Mouse (Mus musculus): ENCODE data around the gene Wdr4. TPM values are rescaled to one million over a fixed set of nuclear protein-coding genes. Genes with fewer than 3 reads are reported as not detected.

Wdr4 gene
- polyA plus RNA-seq, 1 experiment from 2014 or later = 32.7 TPM

DNA sequence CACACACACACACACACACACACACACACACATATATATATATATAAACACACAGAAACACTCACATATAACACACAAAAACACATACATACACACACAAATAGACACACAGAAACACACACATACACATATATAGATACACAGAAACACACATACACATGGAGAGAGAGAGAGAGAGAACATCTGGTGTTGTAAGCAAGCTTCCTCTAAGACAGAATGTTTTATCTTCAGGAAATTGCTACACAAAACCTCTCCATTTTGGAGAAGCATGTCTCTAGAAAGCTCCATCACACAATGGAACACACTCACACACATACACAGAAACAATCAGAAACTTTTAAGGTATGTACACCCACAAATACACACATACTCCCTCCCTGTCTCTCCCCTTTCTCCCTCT, 28.4 kb downstream of the Wdr4 start:
- Histone ChIP-seq H3K4me1 (no peaks in the 10 kb centered on the region), H3K36me3 (peaks cover 10% of the 10 kb centered on the region), H3K4me2 (replicated peaks) (no peak overlapping the region), H3K9me3 (replicated peaks) (no peaks in the 10 kb centered on the region), H3K9ac (no peak overlapping the region), H3K4me3 (replicated peaks) (no peak overlapping the region), H3K27ac (replicated peaks) (no peak overlapping the region), H3K27me3 (no peaks in the 10 kb centered on the region)
- ATAC-seq (ENCODE audit: insufficient number of reproducible peaks, low FRiP score, low TSS enrichment, low read depth) = no peak

DNA sequence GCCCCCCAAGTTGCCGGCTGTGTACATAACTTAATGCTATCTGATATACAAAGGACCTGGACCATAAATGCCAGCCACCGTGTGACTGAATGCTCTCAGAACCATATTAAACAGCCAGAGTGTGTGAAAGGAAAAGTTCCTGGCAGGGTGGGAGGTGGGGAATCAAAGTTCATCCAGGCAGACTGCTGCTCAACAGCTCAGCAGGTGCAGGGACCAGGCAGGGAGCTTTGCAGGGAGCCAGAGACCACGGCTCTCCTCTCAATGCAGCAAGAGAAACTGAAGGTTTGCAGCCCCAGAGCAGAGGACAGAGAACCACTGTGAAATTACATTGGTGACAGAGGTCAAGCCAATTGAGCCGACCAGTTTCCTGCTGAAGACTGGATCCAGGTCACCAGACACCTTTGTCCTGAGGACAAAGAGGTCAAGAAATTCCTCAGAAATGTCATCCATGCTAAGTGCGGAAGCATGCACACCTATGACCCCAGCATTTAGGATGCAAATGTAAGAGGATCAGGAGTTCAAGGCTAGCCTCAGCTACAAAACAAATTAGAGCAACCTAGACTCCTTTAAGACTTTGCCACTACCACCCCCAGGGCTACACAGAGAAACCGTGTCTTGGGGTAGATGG, 32.2 kb downstream of the Wdr4 start:
- no peaks in the 10 kb centered on the region for H3K36me3 ChIP-seq
- no peaks in the 10 kb centered on the region for H3K9me3 ChIP-seq (replicated peaks)
- no peak overlapping the region for H3K9ac ChIP-seq
- no peak overlapping the region for H3K27ac ChIP-seq (replicated peaks)
- H3K27me3 ChIP-seq = no peaks in the 10 kb centered on the region
- ATAC-seq (ENCODE audit: insufficient number of reproducible peaks, low FRiP score, low TSS enrichment, low read depth) = no peak
- H3K4me1 ChIP-seq = no peaks in the 10 kb centered on the region
- WGBS = 26% methylated on average over 6 of the region's 6 CpGs
- H3K4me2 ChIP-seq (replicated peaks) = no peak overlapping the region
- no peak overlapping the region for H3K4me3 ChIP-seq (replicated peaks)

DNA sequence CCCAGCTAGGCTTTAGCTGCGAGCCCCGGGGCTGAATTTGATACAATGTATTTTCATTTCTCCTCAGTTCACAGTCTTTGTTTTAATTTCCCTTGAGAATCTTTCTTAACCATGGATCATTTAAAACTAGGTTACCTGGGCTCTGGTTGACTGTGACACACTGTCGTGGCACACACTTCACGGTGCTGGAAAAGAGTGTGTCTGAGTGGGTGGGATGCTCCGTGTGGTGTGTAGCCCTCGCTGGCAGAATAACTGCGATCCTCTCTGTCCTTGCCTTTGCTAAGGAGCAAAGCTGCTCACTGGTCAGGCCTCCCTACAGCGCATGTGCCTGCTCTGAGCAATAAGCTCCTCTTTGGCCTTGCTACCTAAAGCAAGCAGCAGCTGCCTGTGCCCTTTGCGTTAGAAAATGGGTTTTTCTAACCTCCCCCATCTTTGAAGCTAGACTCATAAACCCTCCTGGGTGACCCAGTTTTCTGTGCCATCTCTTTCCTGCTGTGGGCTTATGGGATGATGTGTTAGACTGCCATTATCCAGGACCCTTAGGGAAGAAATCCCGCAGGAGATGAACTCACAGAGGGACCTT, 33.1 kb downstream of the Wdr4 start:
- H3K36me3 ChIP-seq = no peaks in the 10 kb centered on the region
- H3K4me1 ChIP-seq = no peaks in the 10 kb centered on the region
- no peak overlapping the region for H3K4me3 ChIP-seq (replicated peaks)
- H3K9ac ChIP-seq = no peak overlapping the region
- H3K4me2 ChIP-seq (replicated peaks) = no peak overlapping the region
- H3K27ac ChIP-seq (replicated peaks) = no peak overlapping the region
- 70% methylated on average over 10 of the region's 10 CpGs for WGBS
- H3K9me3 ChIP-seq (replicated peaks) = no peaks in the 10 kb centered on the region
- ATAC-seq (ENCODE audit: insufficient number of reproducible peaks, low FRiP score, low TSS enrichment, low read depth) = no peak
- no peaks in the 10 kb centered on the region for H3K27me3 ChIP-seq

DNA sequence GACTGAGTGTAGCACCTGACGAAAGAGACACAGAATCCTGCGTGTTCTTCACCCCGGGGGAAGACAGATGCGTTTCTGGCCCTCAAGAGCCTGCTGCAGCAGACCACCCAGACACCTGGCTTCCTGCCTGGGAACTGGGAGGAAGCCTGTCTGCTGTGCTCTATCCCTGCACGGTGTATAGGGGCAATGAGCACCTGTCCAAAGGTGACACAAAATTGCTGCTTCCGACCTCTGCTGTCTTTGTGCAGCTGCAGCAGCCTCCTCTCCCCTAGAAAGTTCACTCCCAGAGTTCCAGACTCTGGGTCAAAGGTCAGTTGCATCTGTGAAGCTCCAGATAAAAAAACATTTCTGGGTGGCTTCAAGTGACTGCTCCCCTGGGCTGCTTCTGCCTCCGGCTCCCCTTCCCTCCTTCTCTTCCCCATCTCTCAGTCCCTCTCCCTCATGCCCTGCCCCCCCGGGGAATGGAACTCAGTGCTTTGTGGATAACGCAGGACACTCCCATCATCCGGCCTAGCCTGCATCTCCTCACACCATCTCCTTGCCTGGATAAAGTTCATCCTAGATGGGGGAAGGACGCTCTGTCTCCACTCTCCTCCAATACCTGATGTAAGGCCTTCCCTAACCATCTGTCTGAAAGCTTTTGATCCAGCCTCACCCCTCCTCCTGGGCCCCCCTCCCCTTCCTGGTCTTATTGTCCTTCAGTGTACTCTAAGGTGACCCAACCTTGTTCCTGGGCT, 40.5 kb downstream of the Wdr4 start:
- H3K27me3 ChIP-seq = no peaks in the 10 kb centered on the region
- 0 out of 2 replicates have a peak, but pooled peaks cover 3% of the 10 kb centered on the region for H3K4me1 ChIP-seq
- H3K36me3 ChIP-seq = 0 out of 2 replicates have a peak, but pooled peaks cover 2% of the 10 kb centered on the region
- WGBS = 44% methylated on average over 11 of the region's 11 CpGs
- H3K4me2 ChIP-seq (replicated peaks) = no peak overlapping the region
- H3K4me3 ChIP-seq (replicated peaks) = no peak overlapping the region
- ATAC-seq (ENCODE audit: insufficient number of reproducible peaks, low FRiP score, low TSS enrichment, low read depth) = no peak
- no peak overlapping the region for H3K27ac ChIP-seq (replicated peaks)
- H3K9ac ChIP-seq = no peak overlapping the region
- H3K9me3 ChIP-seq (replicated peaks) = no peaks in the 10 kb centered on the region

DNA sequence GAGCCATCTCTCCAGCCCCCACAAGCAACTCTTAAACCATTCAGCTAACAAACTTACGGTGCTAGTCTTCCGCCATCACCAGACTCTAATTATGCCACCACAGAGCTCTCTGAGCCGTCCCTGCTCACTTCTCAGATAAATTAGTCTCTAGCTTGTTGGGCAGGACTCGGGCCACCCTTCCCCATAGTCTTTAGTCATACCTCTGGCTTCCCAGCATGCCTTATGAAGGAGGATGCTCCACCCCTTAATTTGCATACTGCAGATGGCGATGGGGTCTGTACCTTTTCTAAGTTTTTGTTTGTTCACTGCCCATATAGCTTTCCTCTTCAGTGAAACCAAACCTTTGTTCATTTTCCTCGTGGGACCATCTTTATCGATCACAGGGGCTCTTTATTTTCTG, 41.2 kb downstream of the Wdr4 start:
- 73% methylated on average over 7 of the region's 7 CpGs for WGBS
- no peak overlapping the region for H3K9ac ChIP-seq
- H3K4me1 ChIP-seq = 0 out of 2 replicates have a peak, but pooled peaks cover 3% of the 10 kb centered on the region
- H3K27me3 ChIP-seq = no peaks in the 10 kb centered on the region
- no peak overlapping the region for H3K4me3 ChIP-seq (replicated peaks)
- no peaks in the 10 kb centered on the region for H3K9me3 ChIP-seq (replicated peaks)
- no peak overlapping the region for H3K27ac ChIP-seq (replicated peaks)
- no peak for ATAC-seq (ENCODE audit: insufficient number of reproducible peaks, low FRiP score, low TSS enrichment, low read depth)
- 0 out of 2 replicates have a peak, but pooled peaks cover 2% of the 10 kb centered on the region for H3K36me3 ChIP-seq
- no peak overlapping the region for H3K4me2 ChIP-seq (replicated peaks)

DNA sequence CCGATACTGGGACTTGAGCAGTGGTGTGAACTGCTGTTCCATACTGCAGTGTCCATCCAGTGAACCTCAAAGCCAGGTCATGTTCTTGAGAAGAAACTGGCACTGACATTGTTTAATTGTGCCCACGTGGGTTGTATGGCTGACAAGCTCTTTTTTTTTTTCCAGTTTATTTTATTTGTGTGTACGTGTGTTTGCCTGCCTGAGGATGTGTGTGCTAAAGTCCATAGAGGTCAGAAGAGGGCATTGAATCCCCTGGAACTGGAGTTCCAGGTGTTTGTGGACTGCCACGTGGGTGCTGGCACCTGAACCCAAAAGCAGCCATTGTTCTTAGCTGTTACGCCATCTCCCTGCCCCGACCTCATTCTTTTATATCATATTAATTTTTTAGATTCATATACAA, 45.4 kb downstream of the Wdr4 start:
- no peak overlapping the region for H3K4me3 ChIP-seq (replicated peaks)
- 78% methylated on average over 6 of the region's 6 CpGs for WGBS
- no peak overlapping the region for H3K27ac ChIP-seq (replicated peaks)
- no peaks in the 10 kb centered on the region for H3K27me3 ChIP-seq
- no peak for ATAC-seq (ENCODE audit: insufficient number of reproducible peaks, low FRiP score, low TSS enrichment, low read depth)
- peaks cover 14% of the 10 kb centered on the region; the same call in 1 of the 2 replicates for H3K36me3 ChIP-seq
- no peak overlapping the region for H3K4me2 ChIP-seq (replicated peaks)
- no peak overlapping the region for H3K9ac ChIP-seq
- no peaks in the 10 kb centered on the region for H3K9me3 ChIP-seq (replicated peaks)
- 0 out of 2 replicates have a peak, but pooled peaks cover 3% of the 10 kb centered on the region for H3K4me1 ChIP-seq

DNA sequence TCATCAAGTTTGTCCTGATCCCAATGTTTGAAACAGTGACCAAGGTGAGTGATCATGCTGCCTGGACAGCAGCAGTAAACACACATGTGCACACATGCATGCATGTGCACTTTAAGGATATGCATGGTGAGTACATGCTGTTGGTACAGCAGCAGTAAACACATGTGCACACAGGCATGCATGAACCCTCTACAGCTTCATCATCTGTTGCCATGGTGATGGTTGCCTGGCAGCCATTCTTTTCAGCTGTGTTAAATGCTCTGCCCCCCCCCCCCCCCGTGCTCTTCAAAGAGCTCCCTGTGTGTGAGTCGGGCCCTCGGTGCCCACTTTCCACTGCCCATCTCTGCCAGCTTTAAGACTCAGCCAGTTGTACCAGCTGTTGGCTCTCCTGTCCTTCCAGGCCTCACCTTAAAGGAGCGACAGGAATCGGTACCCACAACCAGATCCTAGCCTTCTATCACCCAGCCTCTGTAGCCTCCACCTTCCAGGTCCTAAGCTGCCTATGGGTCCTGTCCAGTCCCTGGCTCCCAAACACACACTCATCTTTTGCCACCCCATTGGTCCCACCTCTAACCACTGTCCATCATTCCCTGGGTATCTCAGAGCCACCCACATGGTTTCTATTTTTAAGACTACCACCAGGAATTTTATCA, 48.9 kb downstream of the Wdr4 start:
- ATAC-seq (ENCODE audit: insufficient number of reproducible peaks, low FRiP score, low TSS enrichment, low read depth) = no peak
- H3K9ac ChIP-seq = no peak overlapping the region

DNA sequence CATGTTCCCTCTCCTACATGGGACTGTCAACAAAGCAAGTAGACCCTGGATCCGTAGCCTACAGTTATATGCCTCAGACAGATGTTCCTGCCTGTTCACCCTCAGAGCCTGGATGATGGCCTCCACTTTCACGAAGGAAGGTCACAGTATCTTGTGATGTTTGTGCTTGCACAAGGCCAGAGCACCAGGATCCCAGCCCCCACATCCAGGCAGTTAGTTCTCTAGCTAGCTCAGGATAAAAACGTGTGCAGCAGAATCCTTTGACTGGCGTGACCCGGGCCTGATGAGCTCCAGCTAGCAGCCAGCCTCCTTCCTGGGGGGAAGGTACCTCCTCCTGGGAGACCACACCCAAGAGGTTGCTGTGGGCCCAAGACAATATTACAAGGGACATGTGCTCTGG, 51.3 kb downstream of the Wdr4 start:
- Histone ChIP-seq H3K4me2 (replicated peaks) (no peak overlapping the region), H3K9me3 (replicated peaks) (no peaks in the 10 kb centered on the region), H3K4me1 (no peaks in the 10 kb centered on the region), H3K27me3 (no peaks in the 10 kb centered on the region), H3K4me3 (replicated peaks) (no peak overlapping the region), H3K27ac (replicated peaks) (no peak overlapping the region), H3K9ac (no peak overlapping the region), H3K36me3 (peaks cover 38% of the 10 kb centered on the region)
- 61% methylated on average over 5 of the region's 5 CpGs for WGBS
- ATAC-seq (ENCODE audit: insufficient number of reproducible peaks, low FRiP score, low TSS enrichment, low read depth) = no peak

More for the DNA sequence above, 48.9 kb downstream of the Wdr4 start:
- H3K27me3 ChIP-seq = no peaks in the 10 kb centered on the region
- no peak overlapping the region for H3K4me3 ChIP-seq (replicated peaks)
- H3K4me1 ChIP-seq = no peaks in the 10 kb centered on the region
- no peak overlapping the region for H3K4me2 ChIP-seq (replicated peaks)
- H3K9me3 ChIP-seq (replicated peaks) = no peaks in the 10 kb centered on the region
- H3K36me3 ChIP-seq = peaks cover 36% of the 10 kb centered on the region
- no peak overlapping the region for H3K27ac ChIP-seq (replicated peaks)
- 90% methylated on average over 5 of the region's 5 CpGs for WGBS

DNA sequence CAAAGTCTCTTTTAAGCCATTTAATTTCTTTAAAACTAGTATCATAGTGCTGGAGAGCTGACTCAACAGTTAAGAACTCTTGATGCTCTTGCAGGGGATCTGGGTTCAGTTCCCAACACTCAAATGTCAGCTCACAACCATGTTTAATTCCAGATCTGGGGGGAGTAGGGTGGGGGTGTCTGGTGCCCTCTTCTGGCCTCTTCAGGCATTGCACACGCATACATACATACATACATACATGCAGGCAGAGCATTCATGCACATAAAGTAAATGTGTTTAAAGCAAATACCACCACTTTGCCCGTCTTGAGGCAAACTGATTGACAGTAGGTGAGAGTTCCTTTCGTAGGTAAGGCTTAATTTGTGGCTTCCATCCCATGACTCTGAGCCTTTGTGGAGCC, 52.9 kb downstream of the Wdr4 start:
- H3K36me3 ChIP-seq = peaks cover 34% of the 10 kb centered on the region
- H3K9ac ChIP-seq = no peak overlapping the region
- no peaks in the 10 kb centered on the region for H3K27me3 ChIP-seq
- no peak overlapping the region for H3K27ac ChIP-seq (replicated peaks)
- WGBS = 90% methylated on average over 3 of the region's 3 CpGs
- H3K4me1 ChIP-seq = no peaks in the 10 kb centered on the region
- no peaks in the 10 kb centered on the region for H3K9me3 ChIP-seq (replicated peaks)
- ATAC-seq (ENCODE audit: insufficient number of reproducible peaks, low FRiP score, low TSS enrichment, low read depth) = no peak
- no peak overlapping the region for H3K4me2 ChIP-seq (replicated peaks)
- H3K4me3 ChIP-seq (replicated peaks) = no peak overlapping the region

DNA sequence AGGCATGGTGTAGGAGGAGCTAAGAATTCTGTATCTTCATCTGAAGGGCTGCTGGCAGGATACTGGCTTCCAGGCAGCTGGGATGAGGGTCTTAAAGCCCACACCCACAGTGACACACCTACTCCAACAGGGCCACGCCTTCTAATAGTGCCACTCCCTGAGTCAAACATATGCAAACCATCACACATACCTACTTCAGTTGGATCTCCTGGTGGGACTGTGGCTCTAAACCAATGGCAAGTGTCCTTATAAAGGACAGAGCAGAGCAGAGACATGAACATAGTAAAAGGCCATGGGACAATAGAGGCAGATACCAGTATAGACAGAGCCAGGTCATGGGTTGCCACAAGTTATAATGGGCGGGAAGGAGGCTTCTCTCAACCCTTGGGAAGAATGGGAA, 57.3 kb downstream of the Wdr4 start:
- H3K27me3 ChIP-seq = no peaks in the 10 kb centered on the region

DNA sequence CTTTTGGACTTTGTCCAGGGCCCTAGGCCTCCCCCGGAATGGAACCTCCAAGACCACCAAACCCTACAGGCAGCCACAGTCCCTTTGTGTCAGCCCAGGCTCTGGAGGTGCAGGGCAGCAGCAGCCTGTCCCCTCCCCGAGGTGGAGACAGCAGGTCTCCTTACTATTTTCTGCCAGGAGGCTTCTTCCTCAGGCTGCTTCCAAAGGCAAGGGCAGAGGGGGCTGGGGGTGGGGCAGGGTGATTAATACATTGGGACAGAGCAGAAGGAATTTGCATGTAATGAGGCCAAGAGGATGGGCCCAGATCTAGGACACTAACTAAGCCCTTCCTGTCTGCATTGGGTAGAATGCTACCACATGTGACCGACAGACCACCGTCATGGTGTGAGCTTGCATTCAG, 59.4 kb downstream of the Wdr4 start:
- Histone ChIP-seq H3K9ac (no peak overlapping the region), H3K9me3 (replicated peaks) (no peaks in the 10 kb centered on the region), H3K4me1 (peaks cover 8% of the 10 kb centered on the region), H3K27ac (replicated peaks) (no peak overlapping the region), H3K4me2 (replicated peaks) (no peak overlapping the region), H3K27me3 (no peaks in the 10 kb centered on the region), H3K4me3 (replicated peaks) (no peak overlapping the region), H3K36me3 (peaks cover 4% of the 10 kb centered on the region; the same call in 1 of the 2 replicates)
- ATAC-seq (ENCODE audit: insufficient number of reproducible peaks, low FRiP score, low TSS enrichment, low read depth) = no peak
- 71% methylated on average over 4 of the region's 4 CpGs for WGBS

More for the DNA sequence above, 57.3 kb downstream of the Wdr4 start:
- Histone ChIP-seq H3K4me3 (replicated peaks) (no peak overlapping the region), H3K9me3 (replicated peaks) (no peaks in the 10 kb centered on the region), H3K36me3 (peaks cover 18% of the 10 kb centered on the region; the same call in 1 of the 2 replicates), H3K9ac (no peak overlapping the region), H3K4me1 (no peaks in the 10 kb centered on the region), H3K4me2 (replicated peaks) (no peak overlapping the region), H3K27ac (replicated peaks) (no peak overlapping the region)
- WGBS = 85% methylated on average over 2 of the region's 2 CpGs
- ATAC-seq (ENCODE audit: insufficient number of reproducible peaks, low FRiP score, low TSS enrichment, low read depth) = no peak
